Mouse (Mus musculus): Measurements from ENCODE around the gene Rasl11b. TPM values are rescaled to one million over a fixed set of nuclear protein-coding genes. Genes with fewer than 3 reads are reported as not detected.
A peak's percentile ranks its signal among the peaks of the same experiment; 100 is the strongest.

Rasl11b gene
- polyA plus RNA-seq, 1 experiment from 2014 or later, result 44.7 TPM

- no peaks in the 10 kb centered on the region for H3K27me3 ChIP-seq (ENCODE audit: control insufficient read depth, insufficient read depth, low read length)
- no peak overlapping the region for H3K4me3 ChIP-seq (ENCODE audit: low read length)
- peak overlapping the region; percentile 78; the same call in 1 of the 2 replicates for H3K27ac ChIP-seq (ENCODE audit: low read depth, low read length)
- WGBS, result 5% methylated on average over 15 of the region's 15 CpGs
- peaks cover 37% of the 10 kb centered on the region for H3K4me1 ChIP-seq (ENCODE audit: control insufficient read depth, insufficient read depth, low read length)
- H3K9ac ChIP-seq (ENCODE audit: low read depth, low read length), result no peak overlapping the region
- peak overlapping the region; percentile 13 for H3K4me2 ChIP-seq (replicated peaks; ENCODE audit: low read depth, low read length)
- no peaks in the 10 kb centered on the region for H3K9me3 ChIP-seq (ENCODE audit: control insufficient read depth, low read length)
- ATAC-seq (ENCODE audit: low FRiP score, low TSS enrichment), result peak; percentile 91
- H3K36me3 ChIP-seq (ENCODE audit: control insufficient read depth, insufficient read depth, low read length), result no peaks in the 10 kb centered on the region
Measured at GRCm38 (mm10) chr5:74161297-74161926, 33.7 kb upstream of the Rasl11b start.

- H3K9ac ChIP-seq (ENCODE audit: low read depth, low read length), result no peak overlapping the region
- WGBS, result 30% methylated on average over 3 of the region's 3 CpGs
- 0 out of 2 replicates have a peak, but pooled peaks have one; percentile 2 for ATAC-seq (ENCODE audit: low FRiP score, low TSS enrichment)
- peaks cover 34% of the 10 kb centered on the region for H3K4me1 ChIP-seq (ENCODE audit: control insufficient read depth, insufficient read depth, low read length)
- H3K9me3 ChIP-seq (ENCODE audit: control insufficient read depth, low read length), result no peaks in the 10 kb centered on the region
- no peaks in the 10 kb centered on the region for H3K27me3 ChIP-seq (ENCODE audit: control insufficient read depth, insufficient read depth, low read length)
- H3K4me2 ChIP-seq (replicated peaks; ENCODE audit: low read depth, low read length), result peak overlapping the region; percentile 13
- peak overlapping the region; percentile 53; the same call in 1 of the 2 replicates for H3K27ac ChIP-seq (ENCODE audit: low read depth, low read length)
- no peaks in the 10 kb centered on the region for H3K36me3 ChIP-seq (ENCODE audit: control insufficient read depth, insufficient read depth, low read length)
- no peak overlapping the region for H3K4me3 ChIP-seq (ENCODE audit: low read length)
Measured at GRCm38 (mm10) chr5:74162013-74162412, 33.1 kb upstream of the Rasl11b start.

GRCm38 (mm10) chr5:74163141-74163540 is 31.9 kb upstream of the Rasl11b start:
- Histone ChIP-seq H3K9me3 (ENCODE audit: control insufficient read depth, low read length) (no peaks in the 10 kb centered on the region), H3K27me3 (ENCODE audit: control insufficient read depth, insufficient read depth, low read length) (no peaks in the 10 kb centered on the region), H3K27ac (ENCODE audit: low read depth, low read length) (no peak overlapping the region), H3K4me2 (replicated peaks; ENCODE audit: low read depth, low read length) (no peak overlapping the region), H3K4me3 (ENCODE audit: low read length) (no peak overlapping the region), H3K36me3 (ENCODE audit: control insufficient read depth, insufficient read depth, low read length) (no peaks in the 10 kb centered on the region), H3K4me1 (ENCODE audit: control insufficient read depth, insufficient read depth, low read length) (peaks cover 34% of the 10 kb centered on the region), H3K9ac (ENCODE audit: low read depth, low read length) (no peak overlapping the region)
- ATAC-seq (ENCODE audit: low FRiP score, low TSS enrichment), result no peak
- 93% methylated on average over 6 of the region's 6 CpGs for WGBS

- no peak for ATAC-seq (ENCODE audit: low FRiP score, low TSS enrichment)
- Histone ChIP-seq H3K4me1 (ENCODE audit: control insufficient read depth, insufficient read depth, low read length) (peaks cover 35% of the 10 kb centered on the region), H3K9me3 (ENCODE audit: control insufficient read depth, low read length) (no peaks in the 10 kb centered on the region), H3K27ac (ENCODE audit: low read depth, low read length) (no peak overlapping the region), H3K4me3 (ENCODE audit: low read length) (no peak overlapping the region), H3K27me3 (ENCODE audit: control insufficient read depth, insufficient read depth, low read length) (no peaks in the 10 kb centered on the region), H3K36me3 (ENCODE audit: control insufficient read depth, insufficient read depth, low read length) (no peaks in the 10 kb centered on the region), H3K4me2 (replicated peaks; ENCODE audit: low read depth, low read length) (no peak overlapping the region), H3K9ac (ENCODE audit: low read depth, low read length) (no peak overlapping the region)
- 85% methylated on average over 7 of the region's 7 CpGs for WGBS
Measured at GRCm38 (mm10) chr5:74164547-74164946, 30.5 kb upstream of the Rasl11b start.

GRCm38 (mm10) chr5:74166642-74167041 is 28.4 kb upstream of the Rasl11b start:
- Histone ChIP-seq H3K4me2 (replicated peaks; ENCODE audit: low read depth, low read length) (no peak overlapping the region), H3K27me3 (ENCODE audit: control insufficient read depth, insufficient read depth, low read length) (no peaks in the 10 kb centered on the region), H3K9me3 (ENCODE audit: control insufficient read depth, low read length) (no peaks in the 10 kb centered on the region), H3K4me3 (ENCODE audit: low read length) (no peak overlapping the region), H3K36me3 (ENCODE audit: control insufficient read depth, insufficient read depth, low read length) (no peaks in the 10 kb centered on the region), H3K9ac (ENCODE audit: low read depth, low read length) (no peak overlapping the region), H3K4me1 (ENCODE audit: control insufficient read depth, insufficient read depth, low read length) (peaks cover 16% of the 10 kb centered on the region), H3K27ac (ENCODE audit: low read depth, low read length) (no peak overlapping the region)
- ATAC-seq (ENCODE audit: low FRiP score, low TSS enrichment), result no peak
- WGBS, result 92% methylated on average over 3 of the region's 3 CpGs

GRCm38 (mm10) chr5:74168085-74168484 is 27.0 kb upstream of the Rasl11b start:
- 82% methylated on average over 3 of the region's 3 CpGs for WGBS
- no peaks in the 10 kb centered on the region for H3K27me3 ChIP-seq (ENCODE audit: control insufficient read depth, insufficient read depth, low read length)
- no peak for ATAC-seq (ENCODE audit: low FRiP score, low TSS enrichment)
- H3K4me1 ChIP-seq (ENCODE audit: control insufficient read depth, insufficient read depth, low read length), result 0 out of 2 replicates have a peak, but pooled peaks cover 9% of the 10 kb centered on the region
- H3K4me2 ChIP-seq (replicated peaks; ENCODE audit: low read depth, low read length), result no peak overlapping the region
- no peak overlapping the region for H3K4me3 ChIP-seq (ENCODE audit: low read length)
- H3K36me3 ChIP-seq (ENCODE audit: control insufficient read depth, insufficient read depth, low read length), result no peaks in the 10 kb centered on the region
- H3K27ac ChIP-seq (ENCODE audit: low read depth, low read length), result no peak overlapping the region
- H3K9ac ChIP-seq (ENCODE audit: low read depth, low read length), result no peak overlapping the region
- H3K9me3 ChIP-seq (ENCODE audit: control insufficient read depth, low read length), result no peaks in the 10 kb centered on the region

- 70% methylated on average over 9 of the region's 9 CpGs for WGBS
- H3K4me2 ChIP-seq (replicated peaks; ENCODE audit: low read depth, low read length), result no peak overlapping the region
- H3K4me3 ChIP-seq (ENCODE audit: low read length), result no peak overlapping the region
- no peaks in the 10 kb centered on the region for H3K36me3 ChIP-seq (ENCODE audit: control insufficient read depth, insufficient read depth, low read length)
- H3K9ac ChIP-seq (ENCODE audit: low read depth, low read length), result no peak overlapping the region
- no peak overlapping the region; the same call in 1 of the 2 replicates for H3K27ac ChIP-seq (ENCODE audit: low read depth, low read length)
- H3K4me1 ChIP-seq (ENCODE audit: control insufficient read depth, insufficient read depth, low read length), result peaks cover 14% of the 10 kb centered on the region
- no peak for ATAC-seq (ENCODE audit: low FRiP score, low TSS enrichment)
- H3K27me3 ChIP-seq (ENCODE audit: control insufficient read depth, insufficient read depth, low read length), result no peaks in the 10 kb centered on the region
- H3K9me3 ChIP-seq (ENCODE audit: control insufficient read depth, low read length), result no peaks in the 10 kb centered on the region
Measured at GRCm38 (mm10) chr5:74171768-74172167, 23.3 kb upstream of the Rasl11b start.

GRCm38 (mm10) chr5:74172208-74172607 is 22.9 kb upstream of the Rasl11b start:
- peak overlapping the region; percentile 49; the same call in 1 of the 2 replicates for H3K27ac ChIP-seq (ENCODE audit: low read depth, low read length)
- peaks cover 14% of the 10 kb centered on the region for H3K4me1 ChIP-seq (ENCODE audit: control insufficient read depth, insufficient read depth, low read length)
- H3K9me3 ChIP-seq (ENCODE audit: control insufficient read depth, low read length), result no peaks in the 10 kb centered on the region
- no peak overlapping the region for H3K4me3 ChIP-seq (ENCODE audit: low read length)
- no peaks in the 10 kb centered on the region for H3K36me3 ChIP-seq (ENCODE audit: control insufficient read depth, insufficient read depth, low read length)
- no peaks in the 10 kb centered on the region for H3K27me3 ChIP-seq (ENCODE audit: control insufficient read depth, insufficient read depth, low read length)
- H3K9ac ChIP-seq (ENCODE audit: low read depth, low read length), result no peak overlapping the region
- no peak overlapping the region for H3K4me2 ChIP-seq (replicated peaks; ENCODE audit: low read depth, low read length)
- WGBS, result 38% methylated on average over 12 of the region's 12 CpGs
- ATAC-seq (ENCODE audit: low FRiP score, low TSS enrichment), result peak; percentile 40

- H3K4me1 ChIP-seq (ENCODE audit: control insufficient read depth, insufficient read depth, low read length), result peaks cover 14% of the 10 kb centered on the region
- H3K4me3 ChIP-seq (ENCODE audit: low read length), result no peak overlapping the region
- no peaks in the 10 kb centered on the region for H3K36me3 ChIP-seq (ENCODE audit: control insufficient read depth, insufficient read depth, low read length)
- no peak overlapping the region for H3K9ac ChIP-seq (ENCODE audit: low read depth, low read length)
- H3K4me2 ChIP-seq (replicated peaks; ENCODE audit: low read depth, low read length), result no peak overlapping the region
- no peak overlapping the region for H3K27ac ChIP-seq (ENCODE audit: low read depth, low read length)
- ATAC-seq (ENCODE audit: low FRiP score, low TSS enrichment), result no peak
- no peaks in the 10 kb centered on the region for H3K9me3 ChIP-seq (ENCODE audit: control insufficient read depth, low read length)
- 72% methylated on average over 18 of the region's 18 CpGs for WGBS
- H3K27me3 ChIP-seq (ENCODE audit: control insufficient read depth, insufficient read depth, low read length), result no peaks in the 10 kb centered on the region
Measured at GRCm38 (mm10) chr5:74173162-74173844, 21.8 kb upstream of the Rasl11b start.
